Mouse (Mus musculus): ENCODE measurements around the gene Kank4.
"Not testable (repeated sequence)": the region's sequence is repeated elsewhere in the genome, so short reads cannot be mapped to it uniquely, and the experiment has no call there.

Gene Kank4

DNA sequence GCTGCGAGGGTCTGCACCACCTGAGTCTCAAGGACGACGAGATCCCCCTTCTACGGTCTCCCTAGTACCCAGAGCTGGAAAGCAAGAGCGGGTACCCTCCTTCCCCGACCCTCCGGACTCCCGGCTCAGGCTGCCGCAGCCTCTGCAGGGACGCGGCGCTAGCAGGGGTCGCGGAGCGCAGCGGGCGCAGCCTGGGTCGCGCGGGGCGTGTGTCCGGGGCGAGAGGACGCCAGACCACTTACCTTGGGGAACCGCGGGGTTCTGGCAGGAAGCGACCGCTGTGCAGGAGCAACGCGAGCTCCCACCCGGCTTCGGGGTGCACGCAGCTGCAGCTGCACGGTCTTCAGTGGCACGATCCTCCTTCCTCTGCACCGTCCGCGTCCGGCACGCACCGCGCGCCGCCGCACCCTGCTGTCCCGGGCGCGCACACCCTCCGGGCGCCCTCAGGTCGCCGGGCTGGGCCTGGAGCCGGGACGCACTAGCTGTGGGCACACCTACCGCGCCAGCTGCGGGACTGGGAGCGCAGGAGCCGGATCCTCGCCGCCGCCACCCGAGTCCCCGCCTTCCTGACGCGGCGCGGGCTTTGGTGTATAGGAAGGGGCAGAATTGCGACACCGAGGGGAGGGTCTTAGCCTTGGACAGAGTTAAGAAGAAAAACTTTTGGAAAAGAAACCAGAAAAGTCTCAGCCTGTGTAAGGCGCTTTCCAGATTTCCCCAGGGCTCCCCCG, at the start of gene Kank4:
Gene Kank4 (minus strand): TSS at position 354 of the 728 bp plus-strand sequence.
- DNase-seq (ENCODE audit: low spot score) = peak; percentile 51

DNA sequence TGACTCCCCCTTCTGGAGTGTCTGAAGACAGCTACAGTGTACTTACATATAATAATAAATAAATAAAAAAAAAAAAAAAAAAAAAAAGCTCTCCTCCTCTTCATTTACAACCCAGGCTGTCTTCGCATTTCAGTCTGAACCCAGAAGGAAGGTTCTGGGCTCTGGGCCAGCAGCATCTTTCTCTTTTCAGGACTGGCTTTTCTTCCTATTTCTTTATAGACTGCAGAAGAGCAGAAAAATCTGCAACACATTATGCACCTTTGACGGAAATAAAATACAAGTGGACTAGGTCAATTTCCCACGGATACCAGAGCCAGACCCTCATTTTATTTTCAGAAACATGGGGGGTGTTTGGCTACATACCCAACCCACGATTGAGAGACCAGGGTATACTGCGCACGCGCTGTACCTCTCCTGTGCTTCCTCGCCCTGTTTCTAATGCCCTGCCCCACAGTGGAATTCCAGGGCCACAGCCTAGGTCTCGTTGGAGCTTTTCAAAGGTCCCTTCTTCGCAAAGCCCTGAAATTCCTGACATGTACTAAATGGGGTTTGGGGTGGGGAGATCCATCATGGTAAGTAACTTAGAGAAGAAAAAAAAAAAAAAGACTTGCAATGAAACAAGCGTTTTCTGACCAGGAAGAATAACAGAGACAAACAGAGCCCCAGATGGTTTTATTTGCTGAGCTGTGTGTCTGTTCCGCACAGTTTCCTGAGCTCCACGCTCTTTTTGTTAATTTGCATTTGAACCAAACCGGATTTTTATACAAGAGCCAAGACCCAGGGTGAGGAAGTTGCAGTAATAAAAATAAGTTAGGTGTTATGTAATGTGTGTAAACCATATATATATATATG, 48.3 kb upstream of the Kank4 start:
- DNase-seq (ENCODE audit: low spot score) = no peak

DNA sequence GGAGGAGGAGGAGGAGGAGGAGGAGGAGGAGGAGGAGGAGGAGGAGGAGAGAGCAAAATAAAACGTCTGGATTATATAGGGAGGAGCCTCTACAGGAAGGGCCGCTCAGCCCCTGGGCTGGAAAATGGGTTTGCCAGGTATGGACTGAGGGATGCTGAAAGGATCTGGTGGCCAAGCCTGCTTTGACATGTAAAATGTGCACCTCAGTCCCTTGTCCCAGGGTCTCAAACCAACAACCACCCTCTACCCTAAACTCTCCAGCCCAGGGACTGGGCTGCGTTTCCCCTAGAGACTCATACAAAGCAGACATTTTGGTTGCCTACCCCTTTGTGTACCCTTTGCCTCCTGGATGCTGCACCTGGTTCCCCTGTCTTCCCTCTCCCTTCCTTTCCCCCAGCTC, 47.2 kb upstream of the Kank4 start:
- no peak for DNase-seq (ENCODE audit: low spot score)

DNA sequence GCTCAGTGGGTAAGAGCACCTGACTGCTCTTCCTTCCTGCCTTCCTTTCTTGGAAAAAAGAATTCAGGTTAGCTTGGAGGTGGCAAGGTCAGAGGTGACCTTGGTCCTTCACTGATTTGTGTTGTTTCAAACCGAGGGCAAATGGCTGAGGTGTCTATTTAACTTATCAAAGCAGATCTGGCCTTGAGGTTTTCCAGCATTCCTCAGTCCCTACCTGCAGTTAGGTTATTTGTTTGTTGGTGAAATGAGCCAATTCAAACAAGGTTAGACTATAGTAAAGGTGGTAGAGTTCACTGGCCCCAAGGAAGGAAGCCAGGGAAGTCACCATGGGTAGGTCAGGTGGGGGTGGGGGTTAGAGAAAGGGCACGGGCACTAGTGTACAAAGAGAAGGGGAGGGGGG, 46.8 kb upstream of the Kank4 start:
- DNase-seq (ENCODE audit: low spot score) = no peak

DNA sequence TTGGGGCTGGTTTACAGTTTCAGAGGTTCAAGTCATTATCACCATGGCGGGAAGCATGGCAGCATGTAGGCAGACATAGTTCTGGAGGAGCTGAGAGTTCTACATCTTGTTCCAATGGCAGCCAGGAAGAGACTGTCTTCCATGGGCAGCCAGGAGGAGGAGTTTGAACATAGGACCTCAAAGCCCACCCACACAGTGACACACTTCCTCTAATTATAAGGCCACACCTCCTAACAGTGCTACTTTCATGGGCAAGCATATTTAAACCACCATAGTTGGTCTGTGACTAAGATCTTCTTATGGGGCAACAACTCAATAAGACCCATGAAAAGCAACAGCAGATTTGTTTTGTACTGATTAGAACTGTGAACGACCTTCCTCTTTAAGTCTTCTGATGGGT, 46.1 kb upstream of the Kank4 start:
- no peak for DNase-seq (ENCODE audit: low spot score)

DNA sequence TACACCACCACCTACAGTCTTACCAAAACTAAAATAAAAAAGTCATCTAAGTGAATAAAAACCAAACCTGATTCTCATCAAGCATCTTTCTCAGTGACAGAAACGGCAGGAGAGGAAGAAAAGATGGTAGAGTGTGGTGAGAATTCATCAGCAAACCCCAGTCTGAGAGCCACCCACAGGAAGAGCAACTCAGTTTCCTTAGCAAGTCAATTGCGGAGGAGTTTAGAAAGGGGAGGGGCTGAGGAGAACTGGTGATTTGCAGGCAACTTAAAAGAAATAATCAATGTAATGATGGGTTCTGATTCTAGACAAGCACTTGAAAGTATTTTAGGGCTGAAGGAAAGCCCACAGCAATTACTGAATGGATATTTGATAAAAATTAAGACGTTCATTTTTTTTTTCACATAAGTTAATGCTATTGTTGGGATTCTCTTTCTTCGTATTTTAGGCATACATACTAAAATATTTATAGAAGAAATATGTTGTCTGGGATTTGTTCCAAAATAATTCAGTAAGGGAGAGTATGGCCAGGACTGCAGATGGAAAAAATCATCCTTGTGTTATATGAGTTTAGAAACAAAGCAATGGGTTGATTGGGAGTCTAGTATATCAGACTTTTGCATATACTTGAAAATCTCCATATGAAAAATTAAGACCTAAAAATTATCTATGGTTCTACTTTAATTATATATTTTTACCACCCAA, 41.0 kb upstream of the Kank4 start:
- DNase-seq (ENCODE audit: low spot score) = no peak

DNA sequence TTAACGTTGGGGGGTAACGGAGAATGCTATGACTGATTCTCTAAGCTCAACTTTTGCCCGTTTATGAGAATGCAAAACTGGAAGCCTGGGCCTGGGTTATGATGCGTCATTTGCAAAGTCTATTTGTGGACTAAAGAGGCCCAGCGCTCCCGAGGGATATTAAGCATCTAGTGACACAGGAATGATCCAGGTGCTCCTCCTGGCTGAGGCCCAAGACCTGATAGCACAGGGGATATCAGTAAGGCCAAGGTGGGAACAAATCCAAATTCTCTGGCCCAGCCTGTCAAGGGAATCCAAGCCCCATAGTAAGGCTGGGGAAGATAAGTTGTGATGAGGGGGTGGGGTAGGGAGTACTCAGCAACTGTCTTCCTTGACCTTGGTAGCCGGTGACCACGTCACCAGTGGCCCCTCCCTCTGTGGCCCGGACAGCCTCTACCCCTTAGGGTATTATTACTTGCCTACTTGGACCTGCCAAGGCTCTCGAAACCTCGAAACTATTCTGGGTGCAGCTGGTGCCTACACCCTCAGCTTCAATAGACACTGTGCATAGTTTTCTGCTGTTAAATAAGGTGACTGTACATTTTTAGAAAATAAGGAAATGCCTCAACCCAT, 39.8 kb upstream of the Kank4 start:
- no peak for DNase-seq (ENCODE audit: low spot score)

DNA sequence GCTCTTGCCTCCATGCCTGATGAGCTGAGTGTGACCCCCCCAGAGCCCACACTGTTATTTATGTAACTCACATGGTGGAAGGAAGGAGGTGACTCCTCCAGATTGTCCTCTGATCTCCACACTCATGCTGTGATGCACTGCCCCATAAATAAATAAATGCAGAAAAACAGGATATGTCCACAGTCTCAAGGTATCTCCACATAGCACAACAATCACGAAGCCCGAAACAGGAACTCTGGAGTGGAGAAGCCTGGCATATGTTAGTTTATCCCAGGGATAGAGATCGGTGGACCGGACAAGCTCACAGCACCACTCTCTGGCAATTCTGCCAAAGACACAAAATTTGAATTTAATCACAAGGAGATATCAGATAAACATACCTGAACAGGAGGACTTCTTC, 36.6 kb upstream of the Kank4 start:
- DNase-seq (ENCODE audit: low spot score) = no peak

DNA sequence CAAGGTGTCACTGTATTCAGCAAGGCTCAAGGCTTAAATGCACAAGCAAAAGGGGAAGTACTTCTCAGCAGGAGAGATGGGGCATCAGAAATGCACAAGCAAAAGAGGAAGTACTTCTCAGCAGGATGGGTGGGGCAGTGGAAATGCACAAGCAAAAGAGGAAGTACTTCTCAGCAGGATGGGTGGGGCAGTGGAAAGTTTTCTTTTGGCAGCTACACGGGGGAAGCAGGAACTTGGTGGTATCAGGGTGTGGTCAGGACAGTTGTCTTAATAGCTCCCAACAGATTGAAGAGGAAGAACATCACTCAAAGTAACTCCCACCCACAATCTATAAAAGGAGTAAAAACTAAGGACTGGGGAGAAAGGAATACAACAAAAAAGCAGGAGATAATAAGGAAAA, 33.1 kb upstream of the Kank4 start:
- DNase-seq (ENCODE audit: low spot score) = not testable (repeated sequence)

DNA sequence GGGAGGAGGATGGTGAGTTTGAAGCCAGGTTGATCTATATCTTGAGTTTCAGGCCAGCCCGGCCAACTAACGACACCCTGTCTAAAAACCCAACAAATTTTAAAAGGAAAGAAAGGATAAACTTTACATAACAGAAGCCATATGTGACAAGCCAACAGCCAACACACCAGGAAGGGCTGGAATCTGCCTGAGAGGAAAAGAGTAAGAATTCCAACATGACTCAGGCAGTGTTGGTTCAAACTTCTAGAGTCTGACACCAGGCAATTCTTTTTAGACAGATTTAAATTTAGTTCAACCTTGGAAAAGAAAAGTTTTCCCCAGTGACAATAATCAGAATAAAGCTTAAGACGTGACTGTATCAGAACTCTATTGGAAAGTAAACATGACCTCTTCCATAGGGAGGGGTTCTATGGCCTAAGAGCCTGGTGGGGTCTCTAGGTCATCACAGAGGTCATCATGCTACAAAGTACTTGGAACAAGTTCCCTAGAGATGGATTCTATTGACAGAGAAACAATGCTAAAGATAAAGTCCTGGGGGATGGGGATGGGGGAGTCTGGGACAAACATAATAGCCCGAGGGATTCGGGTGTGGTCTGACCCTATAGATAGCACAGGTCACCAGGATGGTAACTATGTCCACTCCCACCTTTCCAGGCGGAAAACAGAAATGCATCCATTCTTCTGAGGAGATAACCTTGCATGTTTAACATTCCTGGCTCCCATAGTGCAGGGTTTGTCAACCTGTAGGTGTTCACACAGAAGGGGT, 30.0 kb upstream of the Kank4 start:
- DNase-seq (ENCODE audit: low spot score) = no peak

DNA sequence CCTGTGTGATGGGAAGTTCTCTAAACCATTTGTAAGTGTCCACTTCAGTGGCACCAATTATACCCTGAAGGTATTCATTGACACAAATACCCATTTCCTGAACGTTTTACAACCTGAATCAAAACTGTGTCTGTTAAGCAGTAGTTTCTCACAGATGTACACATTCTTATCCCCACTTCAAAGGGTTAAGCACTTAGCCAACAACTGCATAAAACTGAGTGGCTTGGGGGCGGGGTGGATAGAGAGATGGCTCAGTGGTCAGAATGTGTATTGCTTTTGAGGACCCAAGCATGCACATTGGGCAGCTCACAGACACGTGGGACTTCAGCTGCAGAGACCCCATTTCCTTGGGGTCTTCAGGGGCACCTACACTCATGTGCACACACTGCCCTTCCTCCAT, 29.1 kb upstream of the Kank4 start:
- peak; percentile 15 for DNase-seq (ENCODE audit: low spot score)

DNA sequence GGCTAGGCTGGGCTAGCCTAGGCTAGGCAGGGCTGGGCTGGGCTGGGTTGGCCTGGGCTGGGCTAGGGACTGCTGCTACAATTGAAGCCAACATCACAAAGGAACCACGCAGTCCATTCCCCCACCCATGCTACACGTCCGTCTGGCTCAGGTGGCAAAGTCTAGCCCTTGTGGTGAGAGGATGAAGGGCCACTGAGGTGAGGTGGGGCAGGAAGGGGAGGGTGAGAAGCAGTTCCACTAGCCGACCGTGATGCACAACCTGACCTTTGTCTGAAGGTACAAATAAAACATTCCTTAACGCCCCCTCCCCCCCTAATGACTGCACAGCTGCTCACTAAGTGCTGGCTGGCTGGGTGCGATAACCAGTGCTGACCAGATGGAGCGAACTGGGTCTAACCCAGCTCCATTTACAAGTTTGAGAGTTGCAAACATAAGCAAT, 28.4 kb upstream of the Kank4 start:
- no peak for DNase-seq (ENCODE audit: low spot score)

DNA sequence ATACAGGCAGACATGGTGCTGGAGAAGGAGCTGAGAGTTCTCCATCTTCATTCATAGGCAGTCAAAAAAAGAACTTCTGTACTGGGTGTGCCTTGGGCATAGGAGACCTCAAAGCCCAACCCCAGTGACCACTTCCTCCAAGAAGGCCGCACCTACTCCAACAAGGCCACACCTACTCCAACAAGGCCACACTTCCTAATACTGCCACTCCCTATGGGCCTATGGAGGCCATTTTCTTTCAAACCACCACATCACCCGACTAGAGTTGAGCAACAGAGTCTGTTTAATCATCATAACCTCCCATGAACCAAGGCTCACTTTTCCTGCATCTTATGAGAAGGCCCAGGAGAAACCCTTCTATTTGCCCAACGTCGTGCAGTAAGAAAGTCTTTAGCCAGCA, 27.9 kb upstream of the Kank4 start:
- DNase-seq (ENCODE audit: low spot score) = no peak

DNA sequence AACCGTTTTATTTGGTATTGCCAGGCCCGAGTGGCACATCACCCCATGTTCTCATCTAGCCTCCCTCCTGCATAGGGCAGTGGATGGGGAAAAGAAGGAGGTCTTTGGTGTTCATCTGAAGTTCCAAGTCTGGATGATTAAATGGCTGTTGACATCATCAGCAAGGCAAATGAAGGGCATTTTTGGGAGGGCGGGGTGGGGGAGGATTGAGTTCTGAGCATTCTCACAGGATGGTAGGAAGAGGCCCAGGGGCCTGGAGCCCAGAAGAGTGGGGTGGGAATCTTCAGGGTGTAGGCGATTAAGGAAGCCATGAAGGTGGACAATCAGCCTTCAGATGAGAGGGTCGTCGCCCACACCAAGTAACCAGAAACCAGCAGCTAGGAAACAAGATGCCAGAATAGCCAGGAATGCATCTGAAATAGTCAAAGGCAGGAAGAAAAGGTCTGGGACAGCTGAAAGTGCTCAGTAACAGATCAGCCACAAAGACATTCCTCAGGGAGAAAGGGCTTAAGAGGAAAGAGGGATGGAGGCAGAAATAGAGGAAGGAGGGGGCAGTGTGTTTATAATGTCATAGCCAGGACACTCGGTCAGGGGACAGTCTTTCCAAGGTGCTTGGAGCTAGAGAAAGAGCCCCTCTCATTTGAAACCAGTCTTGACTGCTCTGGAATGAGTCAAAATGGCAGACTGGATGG, 26.7 kb upstream of the Kank4 start:
- DNase-seq (ENCODE audit: low spot score) = no peak

DNA sequence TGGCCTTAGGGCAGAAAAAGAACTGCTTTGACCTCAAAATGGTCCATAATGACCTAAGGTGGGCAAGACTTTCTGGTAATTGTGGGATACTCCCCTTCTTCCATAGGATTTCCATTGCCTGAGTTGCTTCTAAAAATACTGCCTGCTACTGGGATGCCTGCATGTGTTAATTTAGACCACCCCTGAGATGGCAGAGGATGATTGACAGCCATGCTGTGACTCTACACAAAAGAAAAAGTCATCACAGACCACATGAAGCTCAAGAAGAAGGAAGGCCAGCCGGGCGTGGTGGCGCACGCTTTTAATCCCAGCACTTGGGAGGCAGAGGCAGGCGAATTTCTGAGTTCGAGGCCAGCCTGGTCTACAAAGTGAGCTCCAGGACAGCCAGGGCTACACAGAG, 23.9 kb upstream of the Kank4 start:
- DNase-seq (ENCODE audit: low spot score) = not testable (repeated sequence)

DNA sequence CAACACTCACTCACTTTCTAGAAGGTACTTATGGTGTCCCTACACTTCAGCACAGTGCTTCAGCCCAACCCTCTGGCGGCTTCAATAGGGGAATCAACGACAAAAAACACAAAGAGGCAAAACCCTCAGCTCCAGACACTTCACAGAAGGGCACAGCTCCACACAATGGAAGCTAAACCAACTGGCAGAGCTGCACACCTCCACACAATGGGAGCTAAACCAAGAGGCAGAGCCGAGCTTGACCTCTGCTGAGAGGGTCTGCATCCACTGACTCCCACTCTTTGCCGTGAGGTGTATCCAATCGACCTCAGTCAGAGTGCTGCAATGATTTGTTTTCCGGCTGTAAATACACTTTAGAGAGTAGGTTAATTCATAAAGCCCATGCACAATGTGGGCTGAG, 23.2 kb upstream of the Kank4 start:
- no peak for DNase-seq (ENCODE audit: low spot score)

DNA sequence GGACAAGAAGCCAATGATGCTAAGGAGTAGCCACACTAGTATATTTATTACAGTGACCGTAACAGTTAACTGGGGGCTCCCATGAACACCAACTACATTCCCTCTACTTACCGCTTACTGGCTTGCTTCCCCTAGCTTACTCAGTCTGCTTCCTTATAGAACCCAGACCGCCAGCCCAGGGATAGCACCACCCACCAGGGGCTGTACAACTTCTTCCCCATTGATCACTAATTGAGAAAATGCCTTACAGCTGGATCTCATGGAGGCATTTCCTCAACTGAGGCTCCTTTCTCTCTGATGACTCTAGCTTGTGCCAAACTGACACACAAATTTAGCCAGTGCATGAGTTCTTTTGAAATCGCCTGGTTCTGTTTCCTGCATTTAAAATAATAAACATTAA, 21.6 kb upstream of the Kank4 start:
- no peak for DNase-seq (ENCODE audit: low spot score)

DNA sequence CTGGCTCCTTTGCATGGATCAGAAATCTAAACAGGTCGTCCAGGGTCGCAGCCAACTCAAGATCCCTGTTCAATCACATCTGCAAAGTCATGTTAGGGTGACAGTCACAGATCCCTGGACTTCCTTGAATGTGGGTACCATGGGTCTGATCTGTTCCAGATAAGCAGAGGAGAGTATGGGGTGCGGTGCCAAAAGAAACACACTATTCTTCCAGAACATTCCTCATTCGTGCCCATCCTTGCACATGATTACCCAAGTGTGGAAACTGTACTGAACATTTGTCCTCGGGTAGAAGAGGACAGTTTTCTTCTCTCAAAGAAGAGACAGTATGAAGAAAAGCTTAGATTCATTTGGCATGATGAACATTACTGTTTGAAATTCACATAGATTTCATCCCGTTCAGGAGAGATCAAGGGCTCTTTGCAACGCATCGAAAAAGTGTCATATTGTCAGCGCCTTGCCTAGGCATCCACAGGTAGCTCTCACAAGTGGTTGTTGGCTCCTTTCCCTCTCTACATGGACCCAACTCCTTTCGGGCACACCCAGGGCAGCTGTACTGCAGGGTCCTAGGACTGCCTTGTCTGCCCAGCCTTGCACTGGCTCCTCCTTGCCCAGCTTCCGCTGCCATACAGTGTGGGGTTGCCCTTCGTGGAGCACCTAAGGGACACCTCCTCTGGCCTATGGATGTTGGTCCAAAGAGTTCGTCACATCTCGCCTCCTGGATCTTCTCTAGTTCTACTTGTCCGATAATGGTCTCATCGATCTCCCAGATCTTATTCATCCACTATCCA, 20.6 kb upstream of the Kank4 start:
- DNase-seq (ENCODE audit: low spot score) = no peak

DNA sequence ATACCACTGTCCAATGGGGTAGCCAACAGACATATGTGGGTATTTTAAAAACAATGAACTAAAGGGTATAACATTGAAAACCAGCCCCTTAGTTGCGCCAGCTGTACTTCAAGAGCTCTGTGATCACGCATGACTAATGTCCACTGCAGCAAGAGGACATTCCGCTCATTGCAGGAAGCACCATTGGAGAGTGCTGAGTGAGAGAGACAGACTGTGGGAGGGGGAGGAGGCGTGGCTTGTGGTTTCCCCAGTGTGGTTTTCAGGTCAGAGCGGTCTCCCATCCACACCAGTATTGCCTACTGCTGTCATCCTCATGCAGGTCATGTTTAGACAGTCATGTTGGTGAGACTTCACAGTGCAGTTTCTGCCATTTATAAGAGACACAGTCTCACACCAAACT, 19.2 kb upstream of the Kank4 start:
- peak; percentile 8 for DNase-seq (ENCODE audit: low spot score)

DNA sequence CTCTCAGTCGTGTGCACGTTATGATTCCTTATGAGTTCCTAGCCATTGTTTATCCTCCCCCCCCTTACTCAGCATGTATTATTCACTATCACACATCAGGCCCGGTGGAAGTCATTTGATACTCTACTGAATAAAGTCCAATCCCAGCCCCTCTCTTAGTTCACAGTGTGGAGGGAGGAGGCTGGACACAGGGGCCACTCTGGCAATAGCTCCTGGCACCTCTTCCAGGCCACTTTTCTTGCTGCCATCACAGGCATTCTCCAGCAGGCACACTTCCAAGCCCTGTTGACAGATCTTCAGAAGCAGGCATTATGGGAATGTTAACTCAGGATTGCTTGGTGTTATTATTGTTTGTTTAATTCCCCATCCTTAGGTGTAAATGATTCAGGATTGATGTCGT, 17.4 kb upstream of the Kank4 start:
- no peak for DNase-seq (ENCODE audit: low spot score)

Data from retina, embryonic 14.5 days (tissue).